Mouse (Mus musculus) kidney, postnatal 0 days (tissue): ENCODE measurements around the gene Gipr. TPM values are rescaled to one million over a fixed set of nuclear protein-coding genes. Genes with fewer than 3 reads are reported as not detected.

Experiments used
- ATAC-seq: fragments of 200-750 bp; cut with Nextera tagmentation; replicated peaks from 2 replicates; pipeline ENCODE4 v1.8.0; 2017; ENCODE audit warnings: low read depth, moderate number of reproducible peaks, moderate TSS enrichment, moderate library complexity; ENCODE audit not compliant: low FRiP score
- DNase-seq: peaks from one replicate; pipeline ENCODE4 v3.0.0-alpha.2; 2016; ENCODE audit warnings: low spot score
- H3K27ac ChIP-seq: fragments of 300-500 bp; sonication (generic); 2 replicates; pipeline ENCODE4 v1.5.1; 2014; ENCODE audit warnings: mild to moderate bottlenecking
- H3K27me3 ChIP-seq: fragments of 300-500 bp; sonication (generic); 2 replicates; pipeline ENCODE4 v1.6.1; 2014; ENCODE audit warnings: low read length, mixed read lengths; ENCODE audit not compliant: insufficient read depth
- H3K36me3 ChIP-seq: fragments of 300-500 bp; sonication (generic); 2 replicates; pipeline ENCODE4 v1.6.1; 2014; ENCODE audit warnings: low read length, mixed read lengths; ENCODE audit not compliant: insufficient read depth
- H3K4me1 ChIP-seq: fragments of 300-500 bp; sonication (generic); replicated peaks from 2 replicates; pipeline ENCODE4 v1.6.1; 2014; ENCODE audit warnings: antibody characterized with exemption, low read length, mixed read lengths; ENCODE audit not compliant: insufficient read depth
- H3K4me2 ChIP-seq: fragments of 300-500 bp; sonication (generic); 2 replicates; pipeline ENCODE4 v1.6.1; 2014; ENCODE audit warnings: mild to moderate bottlenecking, low read length, moderate library complexity, mixed read lengths
- H3K4me3 ChIP-seq: fragments of 300-500 bp; sonication (generic); replicated peaks from 2 replicates; pipeline ENCODE4 v1.5.1; 2014; ENCODE audit warnings: low read depth, low read length
- H3K9ac ChIP-seq: fragments of 300-500 bp; sonication (generic); 2 replicates; pipeline ENCODE4 v1.6.1; 2014; ENCODE audit warnings: low read depth, low read length
- H3K9me3 ChIP-seq: fragments of 300-500 bp; sonication (generic); replicated peaks from 2 replicates; pipeline ENCODE4 v1.6.1; 2016; ENCODE audit warnings: low read length, inconsistent platforms, mixed read lengths
- CTCF ChIP-seq: IDR thresholded peaks from 2 replicates; pipeline ENCODE4 v1.5.1; 2016; ENCODE audit warnings: antibody characterized with exemption, low read depth, mild to moderate bottlenecking, moderate library complexity
- WGBS: fragments of 180-500 bp; shearing (Covaris S2); extraction: QIAGEN DNeasy Blood & Tissue Kit; methylation state at CpG from one replicate; pipeline ENCODE4 v1.1.7; 2014; 5-methylcytosine and 5-hydroxymethylcytosine counted together
- microRNA counts: library from miRNA; unstranded; fragments of <30 nt; microRNA quantifications from one replicate; lab custom pipeline; 2015
- microRNA-seq: library from miRNA; unstranded; fragments of <30 nt; microRNA quantifications from one replicate; pipeline ENCODE4, GENCODE M21; 2016
- polyA plus RNA-seq: library from polyadenylated mRNA; unstranded; fragments of >200 nt; fragmentation: Nextera tagmentation; extraction: Ambion mirVana; gene quantifications from 2 replicates; pipeline ENCODE4 v1.2.1, GENCODE M21; 2015

The Gipr gene
- polyA plus RNA-seq, 1 experiment from 2014 or later: 0.09 TPM

DNA sequence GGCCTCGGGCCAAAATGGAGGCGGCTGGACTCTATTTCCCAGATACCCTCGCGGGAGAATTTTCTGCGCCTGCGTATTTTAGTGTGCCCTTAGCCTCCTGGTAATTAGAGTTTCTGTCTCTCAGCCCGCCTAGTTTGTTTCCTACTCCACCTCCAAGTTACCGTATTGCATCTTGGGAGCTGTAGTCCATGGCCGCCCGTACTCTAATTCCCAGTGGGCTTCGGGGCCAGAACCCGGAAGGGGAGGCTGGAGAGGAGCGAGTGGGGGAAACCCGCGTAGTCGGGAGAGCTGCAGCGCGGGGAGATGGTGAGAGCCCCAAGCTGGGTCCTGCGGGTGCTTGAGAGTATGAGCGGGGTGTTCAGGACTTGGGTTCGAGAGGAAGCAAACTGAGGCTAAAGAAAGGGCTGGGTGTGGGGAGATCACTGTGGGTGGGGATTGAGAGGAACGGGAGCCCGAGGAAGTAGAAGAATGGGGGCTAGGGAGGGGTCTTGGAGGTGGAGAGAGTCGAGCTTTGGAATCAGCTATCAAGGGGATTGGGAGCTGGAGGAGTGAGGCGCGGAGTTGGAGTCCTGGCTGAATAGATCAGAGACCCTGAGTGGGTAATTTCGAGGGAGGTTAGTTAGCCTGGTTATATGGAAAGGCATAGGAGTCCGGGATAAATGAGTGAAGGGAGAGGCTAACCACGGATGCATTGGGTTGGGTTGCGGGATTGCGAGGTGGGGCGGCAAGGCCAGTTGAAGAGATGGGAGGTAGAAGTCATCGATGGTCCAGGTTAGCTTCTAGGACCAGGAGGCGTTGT lies 46.1 kb downstream of the Gipr start, which contains the start of gene Fbxo46:
Fbxo46 (plus strand) TSS at position 229 of the 799 bp plus-strand sequence.
- H3K27me3 ChIP-seq: no peaks in the 10 kb centered on the region
- peak within 1 kb of the TSS; percentile 77 for H3K9ac ChIP-seq
- 2% methylated on average over 34 of the region's 34 CpGs for WGBS
- H3K4me2 ChIP-seq: peak within 1 kb of the TSS; percentile 84
- peak within 1 kb of the TSS; percentile 51; the same call in 1 of the 2 replicates for H3K27ac ChIP-seq
- peak within 1 kb of the TSS; percentile 74 for H3K4me3 ChIP-seq
- H3K36me3 ChIP-seq: no peaks in the 10 kb centered on the region
- H3K4me1 ChIP-seq: peaks cover 10% of the 10 kb centered on the region; the same call in 1 of the 2 replicates
- H3K9me3 ChIP-seq: no peaks in the 10 kb centered on the region
- DNase-seq (peak; percentile 100), ATAC-seq (peak; percentile 93)
- TF ChIP-seq CTCF: no peak

DNA sequence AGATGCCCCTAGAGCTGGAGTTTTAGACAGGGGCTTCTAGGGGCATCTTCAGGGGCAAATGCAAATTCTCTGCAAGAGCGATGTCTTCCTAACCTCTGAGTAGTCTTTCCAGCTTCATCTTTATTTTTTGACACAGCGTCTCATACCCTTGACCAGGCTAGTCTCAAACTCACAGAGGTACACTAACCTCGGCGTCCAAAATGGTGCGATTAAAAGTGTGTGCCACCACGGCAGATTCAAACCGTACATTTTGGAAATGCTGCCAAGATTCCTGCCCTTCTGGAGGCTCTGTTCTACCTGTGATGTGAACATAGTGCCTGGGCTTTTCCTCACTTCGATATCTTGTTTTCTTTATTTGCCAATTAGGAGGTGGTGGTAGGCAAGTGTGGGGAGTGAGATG lies 46.8 kb downstream of the Gipr start:
- Histone ChIP-seq H3K4me1 (peaks cover 10% of the 10 kb centered on the region; the same call in 1 of the 2 replicates), H3K27me3 (no peaks in the 10 kb centered on the region), H3K27ac (no peak overlapping the region), H3K4me3 (no peak overlapping the region), H3K9ac (no peak overlapping the region), H3K4me2 (no peak overlapping the region), H3K9me3 (no peaks in the 10 kb centered on the region), H3K36me3 (no peaks in the 10 kb centered on the region)
- DNase-seq (no peak), ATAC-seq (no peak)
- TF ChIP-seq CTCF: no peak
- 96% methylated on average over 8 of the region's 8 CpGs for WGBS

DNA sequence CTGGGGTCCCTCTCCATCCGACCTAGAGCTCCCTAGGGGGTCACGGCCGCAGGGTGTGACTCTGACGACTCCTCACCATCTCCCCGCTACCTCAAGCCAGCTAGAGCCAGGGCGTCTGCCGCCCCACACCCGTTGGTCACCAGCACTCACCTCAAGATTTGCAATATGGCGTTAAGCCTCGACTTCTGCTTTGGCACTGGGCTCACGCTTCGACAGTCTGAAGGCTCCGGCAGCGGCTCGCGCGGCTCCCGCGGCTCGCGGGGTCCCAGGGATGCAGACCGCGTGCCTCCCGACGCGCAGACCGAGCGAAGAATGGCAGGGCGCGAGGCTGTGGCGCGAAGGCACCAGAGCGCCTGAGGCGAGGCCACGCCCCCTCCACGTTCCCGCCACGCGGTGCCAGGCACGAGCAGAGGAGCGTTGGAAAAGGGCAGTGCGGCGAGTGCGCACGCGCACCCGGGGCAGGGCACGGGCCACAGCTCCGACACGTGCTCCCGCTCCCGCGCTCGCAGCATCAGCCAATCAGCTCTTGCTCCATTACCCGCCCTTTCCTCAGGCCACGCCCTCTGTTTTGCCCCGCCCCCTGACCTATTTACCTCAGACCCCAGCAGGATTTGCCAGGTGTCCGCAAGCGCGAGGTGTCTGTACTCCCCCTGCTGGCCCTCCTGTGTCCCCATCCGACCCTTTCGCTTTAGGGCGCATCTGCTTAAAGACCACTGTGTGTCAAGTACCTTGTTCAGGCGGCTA lies 47.7 kb downstream of the Gipr start, which contains the start of gene Gm4969:
Gm4969 (minus strand) TSS at position 341 of the 744 bp plus-strand sequence.
- peak; percentile 56 for TF ChIP-seq CTCF
- Histone ChIP-seq H3K9me3 (no peaks in the 10 kb centered on the region), H3K36me3 (no peaks in the 10 kb centered on the region), H3K4me1 (peaks cover 10% of the 10 kb centered on the region; the same call in 1 of the 2 replicates), H3K4me3 (no peak within 1 kb of the TSS), H3K4me2 (peak within 1 kb of the TSS; percentile 44), H3K27me3 (no peaks in the 10 kb centered on the region), H3K9ac (peak within 1 kb of the TSS; percentile 15; the same call in 1 of the 2 replicates), H3K27ac (no peak within 1 kb of the TSS)
- peak; percentile 59 for DNase-seq
- 21% methylated on average over 64 of the region's 64 CpGs for WGBS
- peak; percentile 68 for ATAC-seq

DNA sequence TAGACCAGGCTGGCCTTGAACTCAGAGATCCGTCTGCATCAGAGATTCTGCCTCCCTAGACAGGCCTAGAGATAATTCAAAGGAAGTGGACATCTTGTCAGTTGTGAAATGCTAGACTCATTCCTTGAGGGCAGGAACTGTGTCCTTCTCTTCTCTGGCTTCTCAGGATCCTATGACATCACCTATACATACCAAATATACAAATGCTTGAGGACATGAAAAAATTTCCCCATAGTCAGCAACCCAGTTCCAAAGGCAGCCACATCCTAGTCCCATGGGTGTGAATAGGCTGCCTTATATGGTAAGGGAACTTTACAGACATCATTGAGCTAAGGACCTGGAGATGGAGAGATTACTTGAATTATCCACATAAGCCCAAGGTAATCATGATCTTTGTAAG lies 56.4 kb downstream of the Gipr start:
- no peak for DNase-seq
- 74% methylated on average over 1 of the region's 1 CpGs for WGBS
- Histone ChIP-seq H3K4me3 (no peak overlapping the region), H3K9ac (no peak overlapping the region), H3K4me1 (no peaks in the 10 kb centered on the region), H3K36me3 (no peaks in the 10 kb centered on the region), H3K27me3 (no peaks in the 10 kb centered on the region), H3K9me3 (no peaks in the 10 kb centered on the region), H3K4me2 (no peak overlapping the region), H3K27ac (no peak overlapping the region)
- TF ChIP-seq CTCF: no peak
- no peak for ATAC-seq

DNA sequence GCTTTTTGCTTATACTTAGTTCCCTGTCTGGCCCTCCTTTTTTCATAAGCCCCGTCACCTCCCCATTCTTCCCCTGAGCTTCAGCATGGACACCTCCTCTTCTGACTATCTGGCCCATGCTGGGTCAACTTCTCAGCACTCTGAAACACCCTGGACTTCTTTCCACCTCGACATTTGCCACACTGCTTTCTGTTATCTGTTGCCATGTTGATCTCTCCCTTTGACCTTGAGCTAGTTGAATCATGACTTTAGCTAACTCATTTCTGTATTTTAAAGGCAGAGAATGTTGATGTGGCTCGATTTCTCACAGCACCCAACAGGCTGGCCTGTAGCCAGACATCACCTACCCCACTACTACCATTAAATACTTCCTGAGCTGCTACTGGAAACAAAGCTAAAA lies 58.5 kb downstream of the Gipr start:
- Histone ChIP-seq H3K9me3 (no peaks in the 10 kb centered on the region), H3K9ac (no peak overlapping the region), H3K4me1 (no peaks in the 10 kb centered on the region), H3K27me3 (no peaks in the 10 kb centered on the region), H3K4me2 (no peak overlapping the region), H3K27ac (no peak overlapping the region), H3K4me3 (no peak overlapping the region), H3K36me3 (no peaks in the 10 kb centered on the region)
- no peak for TF ChIP-seq CTCF
- DNase-seq: no peak
- ATAC-seq: no peak
- 54% methylated on average over 3 of the region's 3 CpGs for WGBS

MicroRNA genes within 50 kb of the gene (microRNA counts, 519-probe panel; counts per million panel counts)
- 330 counts per million, percentile 68 among the panel's probes with 10 or more counts for microRNA mmu-miR-330 (lab: Ali Mortazavi, UCI)

Small RNA genes within 50 kb of the gene (microRNA-seq; reads per million reads assigned to microRNA genes)
- gene Mir330: 192 reads per million, percentile 59 among the genes with 10 or more reads in this experiment

Other genes starting within 250 kb of the Gipr start
- gene Nova2, start 240.2 kb downstream of the Gipr start, polyA plus RNA-seq: 0.55 and 0.58 TPM in 2 replicates
- 0.09 TPM in 1 of 2 replicates, not detected in the other for gene Nanos2, start 178.7 kb downstream of the Gipr start, polyA plus RNA-seq
- 3.3 and 3.6 TPM in 2 replicates for gene Mypop, start 174.9 kb downstream of the Gipr start, polyA plus RNA-seq
- 15.2 and 17.3 TPM in 2 replicates for gene Irf2bp1, start 162.1 kb downstream of the Gipr start, polyA plus RNA-seq
- gene Foxa3, start 142.6 kb downstream of the Gipr start, polyA plus RNA-seq: 0.53 and 0.57 TPM in 2 replicates
- gene Sympk, start 141.8 kb downstream of the Gipr start, polyA plus RNA-seq: 16.6 and 17.6 TPM in 2 replicates
- gene Rsph6a, start 111.4 kb downstream of the Gipr start, polyA plus RNA-seq: not detected in 2 replicates
- gene Dmwd, start 89.9 kb downstream of the Gipr start, polyA plus RNA-seq: 12.2 and 16.9 TPM in 2 replicates
- gene Dmpk, start 82.3 kb downstream of the Gipr start, polyA plus RNA-seq: 9.4 and 11.6 TPM in 2 replicates
- gene Six5, start 71.5 kb downstream of the Gipr start, polyA plus RNA-seq: 7.6 and 7.9 TPM in 2 replicates
- 2.0 TPM in 2 replicates for gene Gm4969, start 47.8 kb downstream of the Gipr start, polyA plus RNA-seq
- 12.1 and 13.0 TPM in 2 replicates for gene Fbxo46, start 46.3 kb downstream of the Gipr start, polyA plus RNA-seq
- gene Qpctl, start 16.8 kb downstream of the Gipr start, polyA plus RNA-seq: 13.3 and 15.4 TPM in 2 replicates
- gene Snrpd2, start 16.4 kb downstream of the Gipr start, polyA plus RNA-seq: 119 and 127 TPM in 2 replicates
- gene Eml2, start 10.3 kb upstream of the Gipr start, polyA plus RNA-seq: 10.6 and 13.1 TPM in 2 replicates
- 5.1 and 5.2 TPM in 2 replicates for gene Gpr4, start 46.4 kb upstream of the Gipr start, polyA plus RNA-seq
- 30.4 and 30.5 TPM in 2 replicates for gene Opa3, start 62.2 kb upstream of the Gipr start, polyA plus RNA-seq
- 89.4 and 94.4 TPM in 2 replicates for gene Vasp, start 105.7 kb upstream of the Gipr start, polyA plus RNA-seq
- gene Ppm1n, start 113.9 kb upstream of the Gipr start, polyA plus RNA-seq: 0.18 TPM in 1 of 2 replicates, not detected in the other
- gene Rtn2, start 116.5 kb upstream of the Gipr start, polyA plus RNA-seq: 7.3 and 7.4 TPM in 2 replicates
- 0.11 TPM in 2 replicates for gene Fosb, start 143.9 kb upstream of the Gipr start, polyA plus RNA-seq
- gene Ercc1, start 178.7 kb upstream of the Gipr start, polyA plus RNA-seq: 68.4 and 68.8 TPM in 2 replicates
- 16.7 and 17.7 TPM in 2 replicates for gene Cd3eap, start 193.4 kb upstream of the Gipr start, polyA plus RNA-seq
- 3.0 and 4.0 TPM in 2 replicates for gene Ppp1r13l, start 193.6 kb upstream of the Gipr start, polyA plus RNA-seq
- gene Ercc2, start 215.9 kb upstream of the Gipr start, polyA plus RNA-seq: 11.0 and 11.5 TPM in 2 replicates
- 6.7 and 8.2 TPM in 2 replicates for gene Klc3, start 238.0 kb upstream of the Gipr start, polyA plus RNA-seq
- 1.0 and 1.2 TPM in 2 replicates for gene Ckm, start 238.6 kb upstream of the Gipr start, polyA plus RNA-seq